Mouse (Mus musculus) adrenal gland (tissue): ENCODE results near the gene Asap2.

Source experiments
- intact Hi-C: fragments of 180-260 bp; cut with DNase I; formaldehyde crosslinking; loops from one replicate; pipeline ENCODE4 v1.15.1; 2025

Asap2 gene

DNA sequence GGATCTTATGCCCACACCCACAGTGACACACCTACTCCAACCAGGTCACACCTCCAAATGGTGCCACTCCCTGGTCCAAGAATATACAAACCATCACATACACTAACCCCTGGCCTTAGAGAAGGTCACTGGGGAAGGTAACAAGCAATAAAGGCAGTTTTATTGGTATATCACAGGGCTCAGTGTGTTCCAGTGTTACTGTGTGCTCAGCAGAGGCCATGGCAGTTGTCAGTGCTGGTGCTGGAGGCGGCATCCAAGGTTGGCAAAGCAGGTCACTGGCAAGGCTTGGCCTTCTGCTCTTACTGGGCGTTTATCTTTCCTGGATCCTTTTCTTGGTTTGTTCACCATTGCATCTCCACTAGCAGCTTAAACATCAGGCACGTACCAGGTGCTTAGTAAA is 174.9 kb downstream of the Asap2 start:
- intact Hi-C loops: no loop called here

GRCm38 (mm10) chr12:21165891-21166342 is 175.7 kb downstream of the Asap2 start:
- intact Hi-C loops: no loop called here

DNA sequence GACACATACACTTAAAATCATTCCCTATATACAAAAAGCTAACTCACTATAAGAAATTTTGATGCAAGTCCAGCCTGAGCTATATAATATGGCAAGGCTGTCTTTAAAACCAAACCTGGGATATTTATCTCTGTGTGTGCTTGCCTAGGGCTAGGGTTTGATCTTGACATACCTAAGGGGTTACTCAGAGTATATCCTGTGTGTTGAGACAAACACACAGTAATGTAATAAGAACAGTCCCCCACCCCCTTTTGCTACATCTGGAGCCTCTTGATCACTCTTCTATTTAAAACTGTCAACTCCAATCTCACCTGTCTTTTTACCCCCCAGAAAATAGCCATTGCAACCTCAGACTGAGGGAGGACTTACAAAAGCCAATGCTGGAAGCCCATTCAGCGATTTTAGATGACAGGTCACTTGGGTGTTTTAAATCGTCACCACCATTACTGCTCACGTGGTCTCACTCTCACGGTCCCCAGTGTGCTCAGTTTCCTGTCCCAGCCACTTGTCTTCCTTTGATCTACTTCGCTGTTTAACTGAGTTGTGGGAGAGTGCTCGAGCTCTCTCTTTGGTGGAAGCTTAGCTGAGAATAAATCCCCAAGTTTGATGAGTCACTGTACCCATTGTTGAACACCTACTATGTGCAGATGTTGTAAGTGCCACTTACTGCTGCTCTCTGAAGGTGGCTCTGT is 176.8 kb downstream of the Asap2 start:
- intact Hi-C loops: no loop called here

GRCm38 (mm10) chr12:21167741-21168140 is 177.5 kb downstream of the Asap2 start:
- intact Hi-C loops: no loop called here

- intact Hi-C loops: no loop called here
Observed at GRCm38 (mm10) chr12:21168149-21168548, 177.9 kb downstream of the Asap2 start.

DNA sequence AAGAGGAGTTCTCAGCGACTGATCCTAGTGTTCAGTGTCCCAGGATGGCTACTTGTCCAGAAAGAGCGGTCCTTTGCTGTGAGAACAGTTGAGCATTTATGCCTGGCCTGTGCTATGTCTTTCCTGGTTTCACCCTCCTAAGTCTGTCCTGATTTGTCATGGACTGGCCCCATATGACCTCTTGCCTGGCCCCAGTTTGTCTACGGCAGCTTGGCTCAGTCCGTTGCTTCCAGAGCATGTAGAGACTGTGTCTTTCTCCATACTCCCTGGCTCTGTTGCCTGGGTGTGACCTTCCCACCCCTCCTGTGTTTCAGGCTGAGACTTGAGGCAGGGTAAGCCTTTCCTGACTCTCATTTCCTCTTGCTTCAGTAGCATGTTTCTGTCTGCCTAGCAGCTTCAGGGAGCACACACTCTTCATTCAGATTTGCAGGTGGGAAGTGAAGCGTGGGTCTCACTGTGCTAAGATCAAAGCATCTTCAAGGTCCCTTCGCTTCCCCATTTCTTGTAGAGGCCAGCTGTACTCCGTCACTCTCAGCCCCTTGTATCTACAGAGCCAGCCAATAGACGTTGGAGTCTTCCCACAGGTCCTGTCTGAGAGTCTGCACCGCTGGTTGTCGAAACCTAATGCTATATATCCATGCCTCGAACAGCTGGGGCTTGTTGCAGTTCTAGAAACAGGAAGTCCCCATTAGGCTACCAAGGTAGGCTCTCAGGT is 181.7 kb downstream of the Asap2 start:
- intact Hi-C loops: loop anchor here (10.0 kb wide), 1 partner anchor 57 kb away; no protein-coding TSS in a partner anchor

DNA sequence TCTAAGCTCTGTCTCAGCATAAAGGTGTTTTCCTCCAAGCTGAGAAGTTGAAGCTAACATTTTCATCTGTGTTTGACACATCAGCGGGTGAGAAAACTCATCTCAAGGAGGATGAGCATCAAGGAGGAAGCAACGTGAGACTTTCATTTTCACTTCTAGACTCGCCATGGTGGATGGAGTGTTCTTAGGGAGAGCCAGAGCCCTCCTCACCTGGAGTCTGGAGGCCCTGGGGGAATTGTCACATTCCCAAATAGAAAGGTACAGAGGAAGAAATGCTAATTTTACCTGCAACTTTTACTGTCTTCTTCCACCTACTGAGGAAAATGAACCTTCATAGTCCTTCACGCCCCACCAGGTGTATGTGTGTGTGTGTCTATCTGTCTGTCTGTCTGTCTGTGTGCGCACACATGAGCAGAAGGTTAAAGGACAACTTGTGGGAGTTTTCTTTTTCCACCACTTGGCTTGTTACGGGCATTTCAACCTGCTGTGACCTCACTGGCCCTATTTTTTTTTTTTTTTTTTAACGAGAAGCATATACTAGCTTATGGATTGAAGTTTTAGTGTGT is 183.7 kb downstream of the Asap2 start:
- intact Hi-C loops: loop anchor here (10.0 kb wide), 1 partner anchor 59 kb away; no protein-coding TSS in a partner anchor

GRCm38 (mm10) chr12:21176399-21176798 is 186.1 kb downstream of the Asap2 start:
- intact Hi-C loops: loop anchor here (10.0 kb wide), 1 partner anchor 62 kb away; no protein-coding TSS in a partner anchor

DNA sequence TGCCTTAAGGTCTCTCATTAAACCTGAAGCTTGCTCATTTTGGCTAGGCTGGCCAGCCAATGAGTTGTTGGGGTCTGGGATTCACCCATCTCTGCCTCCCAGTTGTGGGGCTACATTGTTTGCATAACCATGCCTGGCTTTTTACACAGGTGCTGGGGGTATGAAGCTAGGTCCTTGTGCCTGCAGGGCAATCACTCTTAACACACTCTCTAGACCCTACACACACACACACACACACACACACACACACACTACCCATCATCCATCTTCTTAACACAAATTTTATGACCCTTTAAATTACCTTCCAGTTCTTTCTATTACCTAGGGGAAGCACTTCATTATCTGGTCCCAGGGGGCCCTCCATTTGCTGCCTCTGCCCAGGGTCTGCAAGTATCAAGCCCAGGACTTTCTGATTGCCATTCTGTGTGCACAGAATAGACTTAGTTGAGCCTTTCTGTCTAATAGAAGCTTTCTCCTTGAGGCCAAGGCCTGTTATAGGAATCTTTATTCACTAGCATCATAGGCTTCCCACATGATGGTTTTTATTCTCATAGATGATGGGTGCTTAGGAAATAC is 187.0 kb downstream of the Asap2 start:
- intact Hi-C loops: loop anchor here (10.0 kb wide), 1 partner anchor 62 kb away; no protein-coding TSS in a partner anchor

- intact Hi-C loops: no loop called here
Observed at GRCm38 (mm10) chr12:21180091-21180490, 189.8 kb downstream of the Asap2 start.

GRCm38 (mm10) chr12:21182786-21183185 is 192.5 kb downstream of the Asap2 start:
- intact Hi-C loops: no loop called here

- intact Hi-C loops: no loop called here
Observed at GRCm38 (mm10) chr12:21183321-21183720, 193.1 kb downstream of the Asap2 start.

DNA sequence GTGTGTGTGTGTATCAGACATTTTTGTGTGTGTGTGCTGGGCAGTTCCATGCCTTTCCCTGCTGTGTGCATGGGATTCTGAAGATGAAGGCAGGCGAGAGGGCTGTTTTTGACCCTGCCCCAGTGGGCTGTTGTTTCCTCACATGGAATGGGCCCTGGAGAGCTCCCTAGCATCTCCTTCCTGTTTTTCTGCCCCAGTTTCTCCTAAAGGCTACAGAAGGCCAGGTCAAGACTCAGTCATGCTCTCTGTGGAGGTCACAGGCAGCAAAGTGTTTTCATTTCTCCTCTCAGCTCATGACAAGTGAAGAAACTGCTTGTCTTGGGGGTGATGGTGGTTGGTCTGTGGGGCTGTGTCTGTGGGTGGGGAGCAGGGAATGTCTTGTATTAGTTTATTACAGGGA is 195.9 kb downstream of the Asap2 start:
- intact Hi-C loops: loop anchor here (5.0 kb wide), 1 partner anchor 36 kb away; no protein-coding TSS in a partner anchor

GRCm38 (mm10) chr12:21188880-21189279 is 198.6 kb downstream of the Asap2 start:
- intact Hi-C loops: loop anchor here (5.0 kb wide), 1 partner anchor 33 kb away; no protein-coding TSS in a partner anchor

DNA sequence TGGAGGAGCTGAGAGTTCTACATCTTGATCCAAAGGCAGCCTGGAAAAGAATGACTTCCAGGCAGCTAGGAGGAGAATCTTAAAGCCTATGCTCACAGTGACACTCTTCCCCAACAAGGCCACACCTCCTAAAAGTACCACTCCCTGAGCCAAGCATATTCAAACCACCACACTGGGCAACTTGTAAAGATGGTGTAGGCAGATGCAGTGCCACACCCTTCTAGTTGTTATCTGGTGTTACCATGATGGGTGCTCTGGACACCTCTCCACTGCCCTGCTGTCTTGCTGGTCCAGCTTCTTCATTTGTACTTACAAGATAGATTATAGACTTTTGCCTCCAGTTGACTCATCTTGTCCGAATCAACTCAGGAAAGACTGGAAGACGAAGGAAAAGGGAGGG is 201.3 kb downstream of the Asap2 start:
- intact Hi-C loops: no loop called here

- intact Hi-C loops: no loop called here
Observed at GRCm38 (mm10) chr12:21195497-21195896, 205.2 kb downstream of the Asap2 start.

- intact Hi-C loops: no loop called here
Observed at GRCm38 (mm10) chr12:21196420-21196819, 206.2 kb downstream of the Asap2 start.

DNA sequence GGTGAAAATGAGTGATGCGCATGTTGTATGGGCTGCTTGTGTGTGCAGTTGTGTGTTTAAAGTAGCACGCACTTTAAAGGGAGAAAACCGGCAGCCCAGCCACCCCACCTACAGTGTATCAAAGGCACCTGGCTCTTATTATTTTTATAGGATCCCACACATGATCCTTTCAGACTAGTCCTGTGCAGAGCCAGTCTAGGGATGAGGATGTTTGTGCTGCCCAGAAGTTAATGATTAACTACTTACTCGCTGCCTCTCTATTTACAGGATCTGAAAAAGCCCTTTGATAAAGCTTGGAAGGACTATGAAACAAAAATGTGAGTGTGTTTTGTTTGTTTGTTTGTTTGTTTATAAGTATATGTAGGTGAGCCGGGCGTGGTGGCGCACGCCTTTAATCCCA is 210.4 kb downstream of the Asap2 start:
- intact Hi-C loops: no loop called here

DNA sequence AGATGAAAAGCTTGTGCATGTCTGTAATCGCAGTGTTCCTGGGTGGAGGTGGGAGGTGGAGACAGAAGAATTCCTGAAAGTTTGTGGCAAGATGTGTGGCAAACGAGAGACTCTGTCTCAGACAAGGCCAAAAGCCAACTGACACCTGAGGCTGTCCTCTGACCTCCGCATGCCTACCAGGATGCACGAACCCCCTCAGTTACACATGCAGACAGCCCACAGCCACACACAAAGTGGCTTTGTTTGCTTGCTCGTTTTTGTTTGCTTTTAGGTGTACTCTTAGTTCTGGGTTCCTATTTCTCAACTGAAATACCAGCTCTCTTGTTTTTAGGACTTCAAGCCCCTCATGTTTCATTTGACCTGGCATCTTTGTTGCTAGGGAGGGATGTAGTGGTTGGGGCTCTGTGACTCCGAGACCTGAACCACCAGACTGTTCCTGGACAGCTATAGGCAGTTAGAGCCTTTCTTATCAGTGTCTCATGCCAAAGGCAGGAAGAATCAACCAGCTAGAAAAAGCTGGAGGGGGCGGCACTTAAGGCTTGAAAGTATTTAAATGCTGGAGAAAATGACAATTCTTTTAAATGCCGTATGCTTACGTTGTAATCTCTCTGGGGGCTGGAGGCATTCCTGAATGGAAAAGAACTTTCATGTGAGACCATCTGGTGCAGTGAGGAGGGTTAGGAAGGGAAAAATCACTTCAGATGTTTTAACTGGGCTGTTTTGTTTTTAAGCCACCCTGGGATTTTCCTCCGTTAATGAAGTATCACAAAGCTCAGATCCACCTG is 211.4 kb downstream of the Asap2 start:
- intact Hi-C loops: loop anchor here (2.0 kb wide), 1 partner anchor 31 kb away; no protein-coding TSS in a partner anchor

DNA sequence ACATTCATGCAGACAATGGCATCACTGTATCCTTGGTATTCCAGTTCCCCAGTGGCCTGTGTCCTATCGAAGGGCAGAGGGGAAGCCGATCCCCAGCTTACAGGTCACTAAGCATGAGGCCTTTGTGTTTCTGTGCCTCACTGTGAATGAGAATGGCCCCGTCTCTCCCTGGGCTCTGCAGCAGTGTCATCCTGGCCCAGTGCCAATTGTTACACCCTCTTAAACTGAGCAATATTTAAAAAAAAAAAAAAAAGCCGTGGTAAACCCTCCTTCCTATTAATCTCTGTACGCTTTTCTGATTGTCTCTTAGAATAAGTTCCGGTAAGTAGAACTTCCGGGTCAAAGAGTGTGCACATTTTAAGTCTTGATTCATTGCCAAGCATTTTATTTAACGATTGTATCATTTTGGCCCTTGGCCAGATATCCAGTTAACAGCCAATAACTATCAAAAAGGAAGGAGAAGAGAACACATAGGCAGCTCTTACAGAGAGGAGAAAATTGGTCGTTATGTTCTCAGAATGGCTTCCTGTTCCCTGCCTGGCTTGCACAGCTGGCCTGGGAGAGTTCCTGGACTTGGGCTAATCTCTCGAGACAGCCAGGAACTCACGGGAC is 214.5 kb downstream of the Asap2 start:
- intact Hi-C loops: loop anchor here (5.0 kb wide), 1 partner anchor 93 kb away; no protein-coding TSS in a partner anchor
